Mouse (Mus musculus): ENCODE results near the gene Ndufc2. TPM values are rescaled to one million over a fixed set of nuclear protein-coding genes. Genes with fewer than 3 reads are reported as not detected.
A peak's percentile ranks its signal among the peaks of the same experiment; 100 is the strongest.

The Ndufc2 gene
- polyA plus RNA-seq (2015; fragmentation: Nextera tagmentation; extraction: Ambion mirVana): 346 and 350 TPM in 2 replicates

- peak within 1 kb of the TSS; percentile 86 for H3K27ac ChIP-seq
- H3K4me3 ChIP-seq: peak within 1 kb of the TSS; percentile 97
- peaks cover 17% of the 10 kb centered on the region for H3K4me1 ChIP-seq
- ATAC-seq (ENCODE audit: insufficient number of reproducible peaks, insufficient read depth, low FRiP score, low TSS enrichment, low read depth): peak; percentile 88
- H3K27me3 ChIP-seq: no peaks in the 10 kb centered on the region
- H3K9ac ChIP-seq: peak within 1 kb of the TSS; percentile 98
- peak within 1 kb of the TSS; percentile 75 for H3K4me2 ChIP-seq
- peaks cover 20% of the 10 kb centered on the region for H3K36me3 ChIP-seq
- under 1% methylated on average over 54 of the region's 54 CpGs for WGBS
- 0 out of 2 replicates have a peak, but pooled peaks cover 2% of the 10 kb centered on the region for H3K9me3 ChIP-seq
Measured at GRCm38 (mm10) chr7:97399960-97400715, at the start of gene Ndufc2. Gene Ndufc2 (plus strand): TSS chr7:97400003.

- Histone ChIP-seq H3K27me3 (no peaks in the 10 kb centered on the region), H3K27ac (no peak overlapping the region), H3K4me2 (no peak overlapping the region), H3K4me3 (no peak overlapping the region), H3K36me3 (peaks cover 17% of the 10 kb centered on the region), H3K4me1 (peaks cover 2% of the 10 kb centered on the region; the same call in 1 of the 2 replicates), H3K9me3 (no peaks in the 10 kb centered on the region), H3K9ac (no peak overlapping the region)
- WGBS: 89% methylated on average over 5 of the region's 5 CpGs
- ATAC-seq (ENCODE audit: insufficient number of reproducible peaks, insufficient read depth, low FRiP score, low TSS enrichment, low read depth): no peak
Measured at GRCm38 (mm10) chr7:97350891-97351290, 48.9 kb upstream of the Ndufc2 start.

- Histone ChIP-seq H3K4me2 (no peak overlapping the region), H3K27ac (no peak overlapping the region), H3K9ac (no peak overlapping the region), H3K4me1 (no peaks in the 10 kb centered on the region), H3K27me3 (no peaks in the 10 kb centered on the region), H3K4me3 (no peak overlapping the region), H3K9me3 (no peaks in the 10 kb centered on the region), H3K36me3 (peaks cover 17% of the 10 kb centered on the region)
- WGBS: 87% methylated on average over 11 of the region's 11 CpGs
- no peak for ATAC-seq (ENCODE audit: insufficient number of reproducible peaks, insufficient read depth, low FRiP score, low TSS enrichment, low read depth)
Measured at GRCm38 (mm10) chr7:97351792-97352513, 47.9 kb upstream of the Ndufc2 start.

GRCm38 (mm10) chr7:97353356-97353755 is 46.4 kb upstream of the Ndufc2 start:
- Histone ChIP-seq H3K27me3 (no peaks in the 10 kb centered on the region), H3K4me2 (no peak overlapping the region), H3K9me3 (no peaks in the 10 kb centered on the region), H3K4me1 (no peaks in the 10 kb centered on the region), H3K27ac (no peak overlapping the region), H3K4me3 (no peak overlapping the region), H3K9ac (no peak overlapping the region), H3K36me3 (0 out of 2 replicates have a peak, but pooled peaks cover 6% of the 10 kb centered on the region)
- 86% methylated on average over 6 of the region's 6 CpGs for WGBS
- no peak for ATAC-seq (ENCODE audit: insufficient number of reproducible peaks, insufficient read depth, low FRiP score, low TSS enrichment, low read depth)

GRCm38 (mm10) chr7:97355068-97355841 is 44.5 kb upstream of the Ndufc2 start:
- Histone ChIP-seq H3K9ac (peak overlapping the region; percentile 36; the same call in 1 of the 2 replicates), H3K36me3 (no peaks in the 10 kb centered on the region), H3K4me2 (no peak overlapping the region), H3K9me3 (no peaks in the 10 kb centered on the region), H3K4me1 (no peaks in the 10 kb centered on the region), H3K4me3 (no peak overlapping the region), H3K27ac (no peak overlapping the region), H3K27me3 (no peaks in the 10 kb centered on the region)
- ATAC-seq (ENCODE audit: insufficient number of reproducible peaks, insufficient read depth, low FRiP score, low TSS enrichment, low read depth): no peak
- 49% methylated on average over 13 of the region's 13 CpGs for WGBS

GRCm38 (mm10) chr7:97356253-97356652 is 43.5 kb upstream of the Ndufc2 start:
- no peak overlapping the region for H3K4me2 ChIP-seq
- no peak overlapping the region for H3K4me3 ChIP-seq
- no peak for ATAC-seq (ENCODE audit: insufficient number of reproducible peaks, insufficient read depth, low FRiP score, low TSS enrichment, low read depth)
- 79% methylated on average over 5 of the region's 5 CpGs for WGBS
- H3K27me3 ChIP-seq: no peaks in the 10 kb centered on the region
- no peaks in the 10 kb centered on the region for H3K4me1 ChIP-seq
- no peaks in the 10 kb centered on the region for H3K9me3 ChIP-seq
- no peak overlapping the region for H3K9ac ChIP-seq
- no peak overlapping the region for H3K27ac ChIP-seq
- no peaks in the 10 kb centered on the region for H3K36me3 ChIP-seq

GRCm38 (mm10) chr7:97356875-97357276 is 42.9 kb upstream of the Ndufc2 start:
- Histone ChIP-seq H3K4me3 (no peak overlapping the region), H3K27me3 (no peaks in the 10 kb centered on the region), H3K4me1 (no peaks in the 10 kb centered on the region), H3K27ac (no peak overlapping the region), H3K9me3 (no peaks in the 10 kb centered on the region), H3K36me3 (no peaks in the 10 kb centered on the region), H3K9ac (no peak overlapping the region), H3K4me2 (no peak overlapping the region)
- WGBS: 80% methylated on average over 5 of the region's 5 CpGs
- ATAC-seq (ENCODE audit: insufficient number of reproducible peaks, insufficient read depth, low FRiP score, low TSS enrichment, low read depth): no peak

- no peak for ATAC-seq (ENCODE audit: insufficient number of reproducible peaks, insufficient read depth, low FRiP score, low TSS enrichment, low read depth)
- WGBS: 70% methylated on average over 3 of the region's 3 CpGs
Measured at GRCm38 (mm10) chr7:97357840-97358239, 42.0 kb upstream of the Ndufc2 start.

GRCm38 (mm10) chr7:97358347-97358746 is 41.5 kb upstream of the Ndufc2 start:
- no peak overlapping the region for H3K27ac ChIP-seq
- 83% methylated on average over 4 of the region's 4 CpGs for WGBS
- no peaks in the 10 kb centered on the region for H3K27me3 ChIP-seq
- ATAC-seq (ENCODE audit: insufficient number of reproducible peaks, insufficient read depth, low FRiP score, low TSS enrichment, low read depth): no peak
- H3K9ac ChIP-seq: no peak overlapping the region
- H3K4me2 ChIP-seq: no peak overlapping the region
- no peaks in the 10 kb centered on the region for H3K9me3 ChIP-seq
- H3K36me3 ChIP-seq: no peaks in the 10 kb centered on the region
- H3K4me1 ChIP-seq: no peaks in the 10 kb centered on the region
- no peak overlapping the region for H3K4me3 ChIP-seq

More at GRCm38 (mm10) chr7:97357840-97358239, 42.0 kb upstream of the Ndufc2 start:
- H3K27me3 ChIP-seq: no peaks in the 10 kb centered on the region
- H3K9me3 ChIP-seq: no peaks in the 10 kb centered on the region
- H3K27ac ChIP-seq: no peak overlapping the region
- no peaks in the 10 kb centered on the region for H3K36me3 ChIP-seq
- H3K4me1 ChIP-seq: no peaks in the 10 kb centered on the region
- no peak overlapping the region for H3K4me2 ChIP-seq
- H3K9ac ChIP-seq: no peak overlapping the region
- H3K4me3 ChIP-seq: no peak overlapping the region

- no peak overlapping the region for H3K27ac ChIP-seq
- 78% methylated on average over 5 of the region's 5 CpGs for WGBS
Measured at GRCm38 (mm10) chr7:97360166-97360565, 39.6 kb upstream of the Ndufc2 start.

GRCm38 (mm10) chr7:97360955-97361354 is 38.8 kb upstream of the Ndufc2 start:
- ATAC-seq (ENCODE audit: insufficient number of reproducible peaks, insufficient read depth, low FRiP score, low TSS enrichment, low read depth): no peak

More at GRCm38 (mm10) chr7:97360166-97360565, 39.6 kb upstream of the Ndufc2 start:
- Histone ChIP-seq H3K4me2 (no peak overlapping the region), H3K27me3 (no peaks in the 10 kb centered on the region), H3K9ac (no peak overlapping the region), H3K4me1 (no peaks in the 10 kb centered on the region), H3K36me3 (no peaks in the 10 kb centered on the region), H3K4me3 (no peak overlapping the region), H3K9me3 (no peaks in the 10 kb centered on the region)
- ATAC-seq (ENCODE audit: insufficient number of reproducible peaks, insufficient read depth, low FRiP score, low TSS enrichment, low read depth): no peak

More at GRCm38 (mm10) chr7:97360955-97361354, 38.8 kb upstream of the Ndufc2 start:
- H3K9ac ChIP-seq: no peak overlapping the region
- H3K4me1 ChIP-seq: no peaks in the 10 kb centered on the region
- H3K9me3 ChIP-seq: no peaks in the 10 kb centered on the region
- no peak overlapping the region for H3K27ac ChIP-seq
- no peaks in the 10 kb centered on the region for H3K27me3 ChIP-seq
- no peak overlapping the region for H3K4me3 ChIP-seq
- H3K36me3 ChIP-seq: no peaks in the 10 kb centered on the region
- WGBS: 53% methylated on average over 3 of the region's 3 CpGs
- H3K4me2 ChIP-seq: no peak overlapping the region
